Mouse (Mus musculus): ENCODE data around the gene Ddah2. TPM values are rescaled to one million over a fixed set of nuclear protein-coding genes. Genes with fewer than 3 reads are reported as not detected.

Ddah2 gene
- total and polyA plus RNA-seq, 3 experiments = 8.6 to 11.1 TPM; not detected in 1

DNA sequence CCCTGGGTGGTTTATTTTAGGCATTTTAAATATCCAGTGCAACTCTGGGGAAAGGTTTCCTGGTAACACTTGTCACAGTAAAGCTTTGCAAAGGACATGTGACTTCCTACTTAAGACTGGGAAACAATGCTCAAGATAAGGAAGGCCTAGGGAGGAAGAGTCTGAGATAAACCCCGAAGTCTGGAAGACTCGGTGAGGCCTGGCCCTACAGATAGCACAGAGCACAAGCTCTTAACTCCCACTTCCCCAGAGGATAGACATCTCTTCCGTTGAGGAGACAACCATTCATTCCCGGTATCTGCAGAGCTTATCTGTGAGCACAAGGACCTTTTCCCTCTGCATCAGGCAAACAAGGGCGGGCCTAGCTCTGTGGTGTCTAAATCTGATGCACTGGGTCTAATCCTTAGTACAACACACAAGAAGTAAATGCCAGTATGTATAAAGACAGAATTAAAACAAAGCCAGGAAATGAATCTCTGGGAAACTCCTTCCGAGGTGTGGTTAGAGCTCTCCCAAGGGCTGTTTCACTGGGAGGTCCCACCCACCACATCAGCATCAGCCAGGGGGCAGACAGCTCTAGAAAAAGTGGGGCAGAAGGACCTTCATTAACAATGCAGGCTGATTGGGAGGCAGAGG lies 36.9 kb upstream of the Ddah2 start (continued):
- TF ChIP-seq NRF1 (IDR thresholded peaks at IDR 0.05; ENCODE audit: insufficient read depth, low read depth, low read length, poor library complexity, severe bottlenecking) (no peak), GABPA (IDR thresholded peaks at IDR 0.05; ENCODE audit: low read depth, low read length) (no peak), TCF12 (IDR thresholded peaks at IDR 0.05; ENCODE audit: low read depth, low read length) (peak; percentile 99)

DNA sequence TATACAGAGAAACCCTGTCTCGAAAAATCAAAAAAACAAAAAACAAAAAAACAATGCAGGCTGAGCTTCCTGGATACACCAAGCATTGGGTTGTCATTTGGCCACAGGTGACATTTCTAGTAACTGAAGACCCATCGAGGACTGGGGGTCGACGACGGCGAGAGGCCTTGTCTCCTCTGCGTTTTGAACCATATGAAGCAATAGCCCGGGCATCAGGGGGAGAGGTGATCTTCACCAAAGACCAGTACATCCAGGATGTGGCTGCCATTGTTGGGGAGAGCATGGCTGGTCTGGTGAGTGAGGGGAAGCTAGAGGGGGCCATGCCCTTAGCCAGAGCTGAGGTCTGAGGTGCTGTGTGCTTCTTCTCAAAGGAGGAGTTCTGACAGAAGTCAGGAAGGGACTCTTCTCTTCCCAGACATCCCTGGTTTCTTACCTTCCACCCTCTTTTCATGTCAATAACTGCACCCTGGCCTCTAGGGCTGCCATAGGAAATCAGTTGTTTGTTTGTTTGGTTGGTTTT lies 36.2 kb upstream of the Ddah2 start:
- DNase-seq (ENCODE audit: low read depth, low spot score) = peak; percentile 58
- peaks cover 14 to 54% of the 10 kb centered on the region in 2 experiments; a peak in 3 of 4 replicates for H3K4me1 ChIP-seq (ENCODE audit: control insufficient read depth in 1 of 2, insufficient read depth in 2 of 2, low read length in 2 of 2)
- peak overlapping the region; percentile 54 to 66 for H3K4me3 ChIP-seq (ENCODE audit: control insufficient read depth in 1 of 2, insufficient read depth in 1 of 2, low read depth in 2 of 2, low read length in 2 of 2)
- peaks cover 0 to 42% of the 10 kb centered on the region in 2 experiments; a peak in 2 of 4 replicates for H3K36me3 ChIP-seq (ENCODE audit: control insufficient read depth in 1 of 2, insufficient read depth in 2 of 2, low read length in 2 of 2)
- H3K27me3 ChIP-seq (ENCODE audit: control insufficient read depth in 1 of 2, insufficient read depth in 2 of 2, low read length in 2 of 2) = no peaks in the 10 kb centered on the region
- no peaks in the 10 kb centered on the region for H3K9me3 ChIP-seq (replicated peaks; ENCODE audit: insufficient read depth, low read length)
- H3K9ac ChIP-seq (ENCODE audit: control insufficient read depth, low read depth, low read length, poor library complexity, severe bottlenecking) = peak overlapping the region; percentile 77
- peaks cover 38% of the 10 kb centered on the region for H3K79me2 ChIP-seq (ENCODE audit: control insufficient read depth, insufficient read depth, low read length, poor library complexity)
- peak overlapping the region; percentile 96 for H3K27ac ChIP-seq (ENCODE audit: control insufficient read depth, low read depth, low read length)
- peak; percentile 54 for TF ChIP-seq CHD1 (IDR thresholded peaks at IDR 0.05; ENCODE audit: low read depth, low read length)
- TF ChIP-seq MXI1 (IDR thresholded peaks at IDR 0.05; ENCODE audit: low read depth, low read length) = no peak; the same call in 1 of the 2 replicates
- no peak for TF ChIP-seq GATA1 (IDR thresholded peaks at IDR 0.05; ENCODE audit: low read depth, low read length)
- TF ChIP-seq HCFC1 (IDR thresholded peaks at IDR 0.05; ENCODE audit: low read depth, low read length) = no peak
- peak in 1 of 2 experiments; percentile 33; a peak in 1 of 4 replicates for TF ChIP-seq POLR2A (IDR thresholded peaks at IDR 0.05; ENCODE audit: control insufficient read depth in 1 of 2, insufficient read depth in 1 of 2, low read depth in 1 of 2, low read length in 2 of 2, poor library complexity in 1 of 2)
- TF ChIP-seq MYC (IDR thresholded peaks at IDR 0.05; ENCODE audit: low read depth, low read length) = 0 out of 2 replicates have a peak, but pooled peaks have one; percentile 10

DNA sequence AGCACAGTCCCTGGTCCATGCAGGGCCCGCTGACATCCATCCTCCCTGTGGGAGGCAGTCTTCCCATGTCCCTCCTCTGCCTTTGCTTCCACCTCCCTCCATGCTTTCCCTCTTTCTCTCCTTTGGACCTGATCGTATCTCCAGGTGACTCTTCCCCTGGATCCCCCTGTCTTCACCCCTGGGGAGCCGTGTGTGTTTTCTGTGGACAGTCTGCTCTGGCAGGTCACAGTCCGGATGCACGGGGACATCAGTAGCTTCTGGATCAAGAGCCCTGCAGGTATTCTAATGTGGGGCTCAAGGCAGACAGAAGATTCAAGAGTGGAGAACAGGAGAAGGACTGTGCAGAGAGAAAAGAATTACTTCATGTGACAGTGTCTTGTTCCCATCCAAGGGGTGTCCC lies 35.6 kb upstream of the Ddah2 start:
- peaks cover 39% of the 10 kb centered on the region for H3K79me2 ChIP-seq (ENCODE audit: control insufficient read depth, insufficient read depth, low read length, poor library complexity)
- peaks cover 17 to 58% of the 10 kb centered on the region in 2 experiments; a peak in 3 of 4 replicates for H3K4me1 ChIP-seq (ENCODE audit: control insufficient read depth in 1 of 2, insufficient read depth in 2 of 2, low read length in 2 of 2)
- TF ChIP-seq JUND (IDR thresholded peaks at IDR 0.05; ENCODE audit: low read depth, low read length) (no peak), EP300 (IDR thresholded peaks at IDR 0.05; ENCODE audit: low read depth in 1 of 2, low read length in 2 of 2) (peak in 1 of 2 experiments; percentile 36; a peak in 3 of 4 replicates), POLR2A (IDR thresholded peaks at IDR 0.05; ENCODE audit: control insufficient read depth in 1 of 2, insufficient read depth in 1 of 2, low read depth in 1 of 2, low read length in 2 of 2, poor library complexity in 1 of 2) (peak in 1 of 2 experiments; percentile 27; a peak in 1 of 4 replicates), BHLHE40 (IDR thresholded peaks at IDR 0.05; ENCODE audit: borderline replicate concordance, low read depth, low read length) (no peak), USF1 (IDR thresholded peaks at IDR 0.05; ENCODE audit: low read depth, low read length) (peak; percentile 6), CTCF (IDR thresholded peaks at IDR 0.05 in 2 of 3, conservative IDR thresholded peaks at IDR 0.05 in 1 of 3; ENCODE audit: control insufficient read depth in 1 of 3, insufficient read depth in 1 of 3, low read depth in 2 of 3, low read length in 3 of 3, poor library complexity in 1 of 3, severe bottlenecking in 1 of 3) (peak in 1 of 3 experiments; percentile 5; a peak in 1 of 6 replicates), MAX (IDR thresholded peaks at IDR 0.05; ENCODE audit: low read length) (peak; percentile 32; the same call in 1 of the 2 replicates), NELFE (IDR thresholded peaks at IDR 0.05; ENCODE audit: low read depth, low read length) (no peak; the same call in 1 of the 2 replicates), CHD2 (IDR thresholded peaks at IDR 0.05; ENCODE audit: low read length) (no peak), POLR2AphosphoS2 (IDR thresholded peaks at IDR 0.05; ENCODE audit: low read length) (0 out of 2 replicates have a peak, but pooled peaks have one; percentile 13), HCFC1 (IDR thresholded peaks at IDR 0.05; ENCODE audit: low read depth, low read length) (no peak), ETS1 (IDR thresholded peaks at IDR 0.05; ENCODE audit: low read depth, low read length) (peak; percentile 8; the same call in 1 of the 2 replicates)
- H3K4me3 ChIP-seq (ENCODE audit: control insufficient read depth in 1 of 2, insufficient read depth in 1 of 2, low read depth in 2 of 2, low read length in 2 of 2) = peak overlapping the region; percentile 54 to 66
- H3K36me3 ChIP-seq (ENCODE audit: control insufficient read depth in 1 of 2, insufficient read depth in 2 of 2, low read length in 2 of 2) = peaks cover 0 to 47% of the 10 kb centered on the region in 2 experiments; a peak in 2 of 4 replicates
- H3K9ac ChIP-seq (ENCODE audit: control insufficient read depth, low read depth, low read length, poor library complexity, severe bottlenecking) = peak overlapping the region; percentile 77
- no peaks in the 10 kb centered on the region for H3K9me3 ChIP-seq (replicated peaks; ENCODE audit: insufficient read depth, low read length)
- H3K27ac ChIP-seq (ENCODE audit: control insufficient read depth, low read depth, low read length) = peak overlapping the region; percentile 96
- H3K27me3 ChIP-seq (ENCODE audit: control insufficient read depth in 1 of 2, insufficient read depth in 2 of 2, low read length in 2 of 2) = no peaks in the 10 kb centered on the region
- peak; percentile 57 for DNase-seq (ENCODE audit: low read depth, low spot score)

Measured in MEL (cell line).